Mouse (Mus musculus): ENCODE data around the gene Rasgrp2.

The Rasgrp2 gene

DNA sequence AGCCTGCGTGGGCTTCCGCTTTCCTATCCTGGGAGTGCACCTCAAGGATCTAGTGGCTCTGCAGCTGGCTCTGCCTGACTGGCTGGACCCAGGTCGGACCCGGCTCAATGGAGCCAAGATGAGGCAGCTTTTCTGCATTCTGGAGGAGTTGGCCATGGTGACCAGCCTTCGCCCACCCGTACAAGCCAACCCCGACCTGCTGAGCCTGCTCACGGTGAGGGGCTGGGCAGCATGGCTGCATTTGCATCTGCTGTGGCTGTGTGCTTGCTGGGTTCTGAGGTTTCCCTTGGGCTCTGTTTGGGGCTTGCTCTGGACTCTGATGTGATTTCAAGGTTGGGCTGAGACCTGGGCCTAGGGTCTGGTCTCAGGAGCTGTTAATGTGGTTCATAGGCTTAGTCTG lies 8.0 kb downstream of the Rasgrp2 start:
- 81% methylated on average over 8 of the region's 8 CpGs for WGBS

DNA sequence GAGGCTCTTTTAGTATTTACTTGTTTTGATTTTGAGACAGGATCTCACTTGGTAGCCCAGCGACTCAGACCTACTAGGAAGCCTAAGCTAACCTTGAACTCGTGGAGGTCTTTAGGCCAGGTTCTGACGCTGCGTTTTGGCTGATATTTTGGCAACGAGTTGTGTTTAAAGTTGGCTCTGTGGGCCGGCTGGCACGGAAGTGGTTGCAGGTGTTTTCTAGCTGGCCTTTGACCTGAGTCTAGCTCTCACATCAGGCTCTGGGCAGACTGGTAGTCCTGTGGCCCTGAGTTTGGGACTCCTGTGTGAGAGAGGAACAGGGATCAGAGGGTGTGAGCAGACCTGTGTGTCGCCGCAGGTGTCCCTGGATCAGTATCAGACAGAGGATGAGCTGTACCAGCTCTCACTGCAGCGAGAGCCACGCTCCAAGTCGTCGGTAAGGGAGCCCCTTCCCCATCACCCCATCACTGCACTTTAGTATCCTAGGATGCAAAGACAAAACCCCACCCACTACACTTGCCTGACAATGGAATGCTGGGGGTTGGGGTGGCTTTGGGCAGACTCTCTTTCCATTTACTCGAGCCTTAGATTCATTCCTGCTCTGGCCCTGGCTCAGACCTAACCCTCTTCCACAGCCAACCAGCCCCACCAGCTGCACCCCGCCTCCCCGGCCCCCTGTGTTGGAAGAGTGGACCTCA lies 8.8 kb downstream of the Rasgrp2 start:
- 70% methylated on average over 16 of the region's 16 CpGs for WGBS

DNA sequence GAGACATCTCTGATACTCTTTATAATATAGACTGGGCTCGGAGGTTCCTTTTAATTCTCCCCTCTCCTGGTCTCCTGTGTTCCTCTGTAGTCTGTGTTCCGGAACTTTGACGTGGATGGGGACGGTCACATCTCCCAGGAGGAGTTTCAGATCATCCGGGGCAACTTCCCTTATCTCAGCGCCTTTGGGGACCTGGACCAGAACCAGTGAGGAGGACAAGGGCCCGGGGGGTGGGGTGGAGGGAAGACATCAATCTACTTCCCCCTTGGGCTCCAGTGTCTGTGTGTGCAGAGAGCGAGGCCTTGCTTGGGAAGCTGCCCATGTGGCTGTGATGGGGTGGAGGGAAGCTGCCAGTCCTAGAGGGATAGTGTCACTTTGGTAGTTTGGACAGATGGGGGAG lies 9.6 kb downstream of the Rasgrp2 start:
- WGBS: 81% methylated on average over 8 of the region's 8 CpGs

DNA sequence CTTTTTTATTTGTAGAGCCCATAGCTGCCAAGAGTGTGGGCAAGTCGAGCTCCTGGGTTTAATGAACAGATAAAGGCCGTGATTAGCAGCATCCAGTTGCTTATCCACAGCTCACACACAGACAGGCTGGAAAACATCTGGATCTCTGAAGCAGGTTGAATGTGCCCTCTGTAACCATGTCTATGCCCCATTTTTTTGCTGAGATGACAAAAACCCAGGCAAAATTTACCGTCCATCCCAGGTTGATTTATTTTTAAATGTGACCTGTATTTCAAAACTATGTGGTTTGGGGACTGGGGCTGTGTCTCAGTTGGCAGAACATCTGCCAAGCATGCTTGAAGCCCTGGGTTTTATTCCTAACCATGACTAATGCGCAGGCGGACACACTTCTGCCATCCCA lies 10.0 kb downstream of the Rasgrp2 start:
- WGBS: 75% methylated on average over 5 of the region's 5 CpGs

DNA sequence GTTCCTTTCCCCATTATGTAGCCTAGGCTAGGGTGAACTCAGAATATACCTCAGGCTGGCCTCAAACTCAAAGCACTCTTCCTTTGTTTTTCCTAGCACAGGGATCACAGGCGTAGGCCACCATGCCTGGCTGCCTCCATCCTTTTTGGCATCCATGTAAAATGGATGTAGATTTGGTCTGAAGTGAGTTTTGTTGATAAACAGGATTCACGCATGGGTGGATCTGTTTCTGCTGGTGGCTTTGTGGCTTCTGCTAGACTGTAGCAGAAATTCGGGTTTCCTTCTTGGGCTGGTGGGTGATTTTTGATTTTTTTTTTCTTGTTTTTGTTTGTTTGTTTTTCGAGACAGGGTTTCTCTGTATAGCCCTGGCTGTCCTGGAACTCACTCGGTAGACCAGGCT lies 10.8 kb downstream of the Rasgrp2 start:
- 91% methylated on average over 5 of the region's 5 CpGs for whole genome bisulfite sequencing

DNA sequence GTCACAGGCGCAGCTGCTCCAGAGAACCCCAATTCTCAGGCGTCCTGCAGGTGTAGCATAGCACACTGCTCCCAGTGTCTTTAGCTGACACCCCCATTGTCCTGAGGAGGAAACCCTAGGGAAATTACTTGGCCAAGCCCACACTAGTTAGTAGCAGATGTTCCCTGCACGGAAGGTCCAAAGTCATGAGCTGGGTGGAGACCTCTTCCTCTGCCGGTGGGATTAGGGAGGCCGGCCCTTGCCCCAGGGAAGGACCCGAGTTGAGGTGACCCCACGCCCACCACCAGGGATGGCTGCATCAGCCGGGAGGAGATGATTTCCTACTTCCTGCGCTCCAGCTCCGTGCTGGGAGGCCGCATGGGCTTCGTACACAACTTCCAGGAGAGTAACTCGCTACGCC lies 13.7 kb downstream of the Rasgrp2 start:
- WGBS: 83% methylated on average over 14 of the region's 14 CpGs

DNA sequence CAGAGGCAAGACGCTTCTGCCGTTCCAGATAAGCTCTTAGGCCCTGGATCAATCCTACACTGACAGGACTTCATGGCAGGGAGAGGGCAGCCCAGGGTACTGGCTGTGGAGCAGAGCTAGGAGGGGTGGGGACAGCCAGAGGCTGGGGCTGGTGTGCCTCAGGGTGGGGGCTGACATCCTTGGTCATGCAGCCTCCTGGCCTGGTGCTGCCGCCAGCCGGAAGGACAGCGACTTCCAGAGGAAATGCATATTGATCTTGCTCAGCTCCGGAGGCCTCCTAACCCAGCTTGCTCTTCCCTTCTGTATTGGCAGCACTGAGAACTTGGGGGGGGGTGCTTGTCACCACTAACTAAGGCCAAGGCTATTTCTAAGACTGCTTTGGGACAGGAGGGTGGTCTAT lies 16.3 kb downstream of the Rasgrp2 start:
- 54% methylated on average over 6 of the region's 6 CpGs for WGBS

DNA sequence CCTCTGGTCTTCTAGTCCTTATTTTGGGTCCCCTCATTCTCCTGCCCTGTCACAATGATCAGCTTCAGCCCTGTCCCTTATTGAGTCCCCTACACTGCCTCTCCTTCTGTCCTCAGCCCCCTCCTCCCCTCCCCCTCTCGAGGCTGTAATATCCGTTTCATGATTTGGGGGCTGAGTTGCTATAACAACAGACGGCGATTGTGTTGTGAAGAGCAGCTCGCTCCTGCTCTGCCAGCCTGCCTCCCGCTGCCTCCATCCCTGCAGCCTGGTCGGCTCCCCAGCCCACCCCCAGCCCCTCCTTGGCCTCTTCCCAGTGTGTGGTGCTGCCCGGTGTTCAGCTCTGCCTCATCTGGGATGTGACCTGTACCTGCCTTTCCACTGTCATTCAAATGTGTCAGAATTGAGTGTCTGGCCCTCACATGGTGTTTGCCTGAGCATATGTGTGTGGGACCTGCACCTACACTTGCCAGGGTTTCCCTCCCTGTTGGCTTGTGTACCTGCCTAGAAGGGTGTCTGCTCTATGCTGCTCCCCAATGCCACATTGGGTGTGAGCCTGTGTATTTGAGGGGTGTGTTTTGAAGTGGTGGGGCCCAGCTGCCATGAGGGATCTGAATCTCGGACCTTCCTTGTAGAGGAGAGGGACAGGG lies 17.1 kb downstream of the Rasgrp2 start:
- 22% methylated on average over 9 of the region's 9 CpGs for WGBS

DNA sequence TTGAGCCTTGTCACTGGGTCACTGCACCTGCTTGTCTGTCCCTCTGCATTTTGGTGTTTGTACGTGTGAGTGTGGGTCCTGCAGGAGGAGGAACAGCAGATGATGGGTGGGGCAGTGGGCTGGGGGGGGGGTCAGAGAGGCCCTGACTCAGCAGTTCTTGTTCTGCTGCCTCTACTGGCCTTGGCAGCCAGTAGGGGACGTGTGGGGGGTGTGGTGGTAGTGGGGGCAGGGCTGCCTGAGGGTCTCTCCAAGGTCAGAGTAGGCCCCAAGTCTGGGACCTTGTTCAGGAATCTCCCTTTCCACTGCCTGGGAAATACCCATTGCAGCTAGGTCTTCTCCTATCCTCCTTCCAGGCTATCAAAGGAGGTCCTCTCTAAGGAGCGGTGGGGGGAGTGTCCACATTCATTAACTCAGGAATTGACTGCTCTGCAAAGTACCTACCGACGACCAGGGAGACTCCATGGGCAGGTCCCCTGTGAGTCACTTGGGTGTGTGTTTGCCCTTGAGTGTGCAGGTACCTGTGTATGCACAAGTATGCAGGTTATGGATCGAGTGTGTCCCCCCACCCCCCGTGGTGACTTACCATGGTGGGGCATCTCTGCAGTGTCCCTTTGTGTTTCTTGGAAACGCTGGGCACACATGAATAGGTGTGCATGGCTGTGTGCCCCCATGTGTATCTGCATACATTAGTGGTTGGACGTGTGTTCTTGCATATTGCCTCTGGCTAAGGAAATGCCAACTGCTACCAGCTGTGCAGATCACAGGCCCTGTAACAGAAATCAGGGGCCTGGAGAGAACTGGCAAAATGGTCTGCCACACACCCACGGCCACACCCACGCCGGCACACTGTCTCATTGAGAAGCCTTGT lies 18.0 kb downstream of the Rasgrp2 start:
- WGBS: 59% methylated on average over 12 of the region's 12 CpGs

DNA sequence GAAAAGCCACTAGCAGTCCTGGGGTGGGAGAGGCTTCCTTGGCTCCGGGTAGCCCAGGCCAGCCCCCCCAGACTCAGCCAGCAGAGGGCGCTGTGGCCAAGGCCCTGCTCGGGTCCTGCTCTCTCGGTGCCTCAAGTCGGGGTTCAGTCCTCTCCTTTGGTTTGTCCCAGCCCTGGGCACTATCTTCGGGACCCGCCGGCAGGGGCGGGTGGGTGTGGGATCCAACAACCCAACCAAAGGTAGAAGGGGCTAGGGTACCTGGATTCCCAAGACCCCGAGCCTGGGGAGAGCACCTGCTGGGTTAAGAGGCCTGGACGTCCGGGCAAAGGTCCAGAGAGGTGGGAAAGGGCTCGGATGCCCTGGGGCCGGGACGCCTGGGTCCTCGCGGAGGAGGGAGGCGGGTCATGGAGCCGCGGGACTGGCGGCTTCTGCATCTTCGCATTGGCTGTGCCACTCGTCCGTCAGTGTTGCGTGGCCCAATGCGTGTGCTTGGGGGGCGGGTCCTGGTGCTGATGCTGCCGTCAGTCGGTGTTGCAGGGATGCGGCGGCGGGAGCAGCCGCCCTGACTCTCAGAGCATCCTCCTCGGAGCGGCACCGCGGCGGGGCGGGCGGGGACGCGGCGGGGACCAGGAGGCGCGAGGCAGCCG lies 19.2 kb downstream of the Rasgrp2 start, which contains the start of gene Nrxn2:
Gene Nrxn2 (plus strand): TSS at position 499 of the 647 bp plus-strand sequence.
- under 1% methylated on average over 46 of the region's 46 CpGs for WGBS

DNA sequence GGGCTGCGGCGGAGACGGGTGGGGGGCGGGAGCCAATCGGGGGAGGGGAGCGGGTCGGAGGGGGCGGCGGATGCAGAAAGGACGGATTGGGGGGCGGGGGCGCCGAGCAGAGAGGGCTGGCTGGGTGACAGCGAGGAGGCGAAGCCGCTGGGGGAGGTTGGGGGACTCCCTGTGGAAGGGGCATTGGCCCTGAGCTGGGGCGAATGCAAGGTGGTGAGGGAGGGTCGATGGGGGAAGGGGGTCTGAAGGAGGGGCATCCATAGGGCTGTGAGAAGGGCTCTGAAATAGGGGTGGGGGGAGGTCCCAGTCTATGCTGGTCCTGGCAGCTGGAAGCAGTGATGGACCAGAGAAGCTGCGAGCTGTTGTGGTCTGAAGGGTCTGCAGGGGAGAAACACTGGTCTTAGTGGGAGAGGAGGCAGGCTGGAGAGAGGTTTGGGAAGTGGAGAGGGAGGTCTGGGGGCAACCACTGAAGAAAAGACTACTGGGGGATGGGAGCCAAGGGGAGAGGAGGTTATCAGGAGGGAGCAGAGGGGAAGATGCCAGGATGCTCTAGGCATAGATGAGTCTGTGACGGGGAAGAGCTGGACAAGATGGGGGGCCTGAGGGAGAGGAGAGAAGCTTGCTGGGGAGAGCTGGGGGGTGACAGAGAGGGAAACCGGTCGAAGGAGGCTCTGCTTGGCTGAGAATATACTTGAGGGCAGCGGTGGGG lies 20.0 kb downstream of the Rasgrp2 start:
- 4% methylated on average over 21 of the region's 23 CpGs for WGBS

DNA sequence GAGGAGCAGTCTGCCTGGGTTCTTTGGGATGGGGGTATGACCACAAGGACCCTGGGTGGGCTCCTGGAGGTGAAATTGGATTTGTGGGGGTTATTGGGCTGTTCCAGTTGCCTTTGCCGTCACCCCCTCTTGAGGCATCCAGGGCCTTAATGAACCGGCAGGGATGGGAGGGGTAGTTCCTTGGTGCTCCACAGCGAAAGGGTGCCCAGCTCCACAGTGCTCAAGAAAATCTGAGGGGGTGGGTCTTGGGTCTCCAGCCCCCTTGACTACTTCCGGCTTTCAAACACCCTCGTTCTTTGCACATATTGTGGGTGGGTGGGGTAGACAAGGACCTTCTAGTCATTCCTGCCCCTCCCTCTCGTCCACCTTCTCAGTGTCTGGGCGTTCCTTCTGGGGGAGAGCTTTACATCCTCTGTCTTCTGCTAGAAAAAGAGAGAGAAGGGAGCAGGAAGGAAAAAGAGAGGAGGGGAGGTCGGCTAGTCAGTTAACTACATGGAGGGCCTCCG lies 20.7 kb downstream of the Rasgrp2 start:
- WGBS: 24% methylated on average over 9 of the region's 9 CpGs

DNA sequence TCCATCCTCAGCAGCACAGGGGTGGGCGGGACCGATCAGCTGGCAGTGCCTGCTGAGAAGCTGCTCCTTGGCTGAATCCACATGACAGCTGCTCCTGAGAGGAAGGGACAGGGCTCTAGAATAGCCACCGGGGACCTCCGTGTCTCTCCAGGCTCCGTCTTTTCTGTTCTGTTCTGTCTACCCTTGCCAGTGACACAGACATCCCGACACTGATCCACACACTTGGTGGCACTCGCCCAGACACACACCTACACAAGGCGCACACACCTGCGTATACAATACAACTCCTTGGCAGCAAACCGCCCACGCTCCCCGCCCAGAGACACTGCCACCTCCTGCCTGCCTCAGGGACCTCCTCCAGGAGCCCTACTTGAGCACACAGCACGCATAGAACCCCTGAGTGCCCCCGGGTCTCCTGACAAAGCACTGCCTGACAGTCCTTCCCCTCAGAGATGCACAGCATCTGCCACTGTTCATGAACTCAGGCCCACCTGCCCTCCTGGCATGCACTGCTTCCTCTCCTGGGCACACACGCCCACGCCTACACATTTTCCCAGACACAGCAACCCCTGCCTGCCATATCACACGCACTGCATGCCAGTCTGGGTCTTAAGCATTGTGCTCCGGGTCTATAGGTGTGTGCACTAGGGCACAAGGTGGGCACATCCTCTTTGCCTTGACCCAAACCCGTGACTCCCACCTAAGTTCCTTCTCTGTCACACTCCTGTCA lies 21.5 kb downstream of the Rasgrp2 start:
- 34% methylated on average over 19 of the region's 19 CpGs for WGBS

DNA sequence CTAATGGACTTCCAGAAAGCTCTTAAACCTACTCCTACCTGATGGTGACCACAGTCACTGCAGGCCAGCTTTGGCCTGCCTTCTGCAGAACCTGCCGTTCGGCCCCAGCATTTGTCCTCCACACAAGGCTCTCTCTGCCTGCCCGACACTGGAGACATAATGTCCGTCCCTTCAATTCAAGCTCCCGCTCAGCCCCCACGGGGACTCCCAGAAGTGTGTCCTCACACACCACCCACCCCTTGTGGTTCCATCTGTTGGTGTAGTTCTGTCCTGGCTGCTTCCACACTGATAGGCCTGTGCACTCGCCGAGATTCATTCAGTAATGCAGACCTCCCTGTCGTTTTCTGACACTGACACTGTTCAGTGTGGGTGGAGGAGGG lies 22.1 kb downstream of the Rasgrp2 start:
- 32% methylated on average over 9 of the region's 9 CpGs for WGBS

DNA sequence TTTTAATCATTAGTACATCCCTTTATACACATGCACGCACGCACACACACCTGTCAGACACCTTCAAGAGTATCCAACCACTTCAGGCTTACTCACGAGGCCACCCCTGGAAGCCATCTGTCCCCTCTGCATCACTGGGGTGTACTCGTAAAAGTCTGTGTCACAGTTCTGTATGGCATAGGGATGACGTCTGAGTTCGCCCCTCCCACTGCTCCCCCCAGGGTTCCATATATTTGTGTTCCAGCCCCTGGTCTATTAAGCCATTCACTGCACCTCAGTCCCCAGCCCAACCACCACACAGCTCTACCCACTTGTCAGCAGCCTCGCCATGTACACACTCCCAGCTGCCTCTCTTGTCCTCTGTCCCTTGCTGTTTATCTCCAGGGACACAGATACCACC lies 22.9 kb downstream of the Rasgrp2 start:
- WGBS: 66% methylated on average over 7 of the region's 7 CpGs

DNA sequence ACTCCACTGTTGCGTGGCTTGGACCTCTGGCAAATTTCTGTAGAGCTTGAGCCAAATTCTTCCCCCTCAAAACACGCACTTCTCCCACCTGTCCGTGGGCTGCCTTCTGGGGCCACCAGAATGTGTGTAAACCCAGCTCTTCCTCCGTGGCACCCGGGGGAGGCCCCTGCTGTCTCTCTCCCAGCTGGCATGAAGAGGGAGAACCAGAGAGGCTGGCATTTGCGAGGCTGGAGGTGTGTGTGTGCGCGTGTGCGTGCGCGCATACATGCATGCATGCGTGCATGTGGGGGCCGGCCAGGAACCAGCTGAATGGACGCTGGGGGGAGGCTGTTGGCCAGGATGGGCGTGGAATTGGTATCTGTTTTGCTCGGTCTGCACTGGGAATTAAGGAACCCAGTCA lies 24.1 kb downstream of the Rasgrp2 start:
- 42% methylated on average over 16 of the region's 16 CpGs for WGBS

DNA sequence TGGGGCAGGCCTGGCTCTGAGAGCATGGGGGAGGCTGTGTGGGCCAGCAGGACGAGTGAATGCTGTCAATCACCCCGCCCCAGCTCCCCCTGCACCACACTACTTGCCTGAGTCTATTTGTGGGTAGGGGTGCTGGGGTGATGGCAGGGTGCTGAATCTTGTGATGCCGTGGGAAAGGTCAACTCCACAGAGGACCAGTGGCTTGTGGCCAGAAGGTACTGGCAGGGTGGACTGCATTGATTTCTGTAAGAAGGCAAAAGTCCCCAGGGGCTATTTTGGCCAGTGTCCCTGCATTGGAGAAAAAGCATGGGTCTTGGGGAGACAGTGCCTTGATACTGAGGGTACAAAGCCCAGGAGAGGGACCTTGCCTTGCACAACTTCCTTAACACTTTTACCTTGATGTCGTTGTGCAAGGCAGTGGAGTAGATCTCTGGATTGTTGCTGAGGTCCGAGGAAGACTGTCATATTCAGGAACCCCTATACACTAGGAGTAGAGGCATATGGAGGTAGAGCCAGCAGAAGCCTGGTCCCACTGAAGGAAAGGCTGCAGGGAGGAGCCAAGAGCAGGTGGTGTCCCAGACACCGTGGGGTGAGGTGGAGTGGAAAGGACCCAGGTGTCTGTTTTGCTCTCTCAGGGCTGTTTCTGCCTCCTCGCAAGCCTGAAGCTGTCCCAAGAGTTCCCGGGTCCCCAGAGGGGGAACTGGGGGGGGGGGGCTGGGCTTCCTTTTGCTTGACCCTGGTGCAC lies 25.2 kb downstream of the Rasgrp2 start:
- WGBS: 53% methylated on average over 8 of the region's 8 CpGs

DNA sequence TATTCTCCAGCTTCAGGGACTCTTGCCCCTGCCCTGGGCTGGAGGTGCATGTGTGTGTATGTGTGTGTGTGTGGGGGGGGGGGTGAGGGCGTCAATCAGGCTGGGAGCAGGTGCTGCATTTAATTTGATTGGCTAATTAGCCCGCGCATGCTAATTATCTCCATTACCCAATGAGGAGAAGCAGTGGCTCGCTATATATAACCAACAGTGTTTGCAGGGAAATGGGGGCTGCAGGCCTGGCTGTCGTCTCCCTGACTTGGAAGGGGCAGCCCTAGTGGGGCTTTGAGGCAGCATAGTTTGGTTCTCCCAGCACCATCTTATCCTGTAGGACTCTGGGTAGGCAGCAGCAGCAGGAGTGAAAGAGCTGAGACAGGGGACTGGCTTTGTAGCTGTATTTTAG lies 26.5 kb downstream of the Rasgrp2 start:
- WGBS: 50% methylated on average over 5 of the region's 5 CpGs

DNA sequence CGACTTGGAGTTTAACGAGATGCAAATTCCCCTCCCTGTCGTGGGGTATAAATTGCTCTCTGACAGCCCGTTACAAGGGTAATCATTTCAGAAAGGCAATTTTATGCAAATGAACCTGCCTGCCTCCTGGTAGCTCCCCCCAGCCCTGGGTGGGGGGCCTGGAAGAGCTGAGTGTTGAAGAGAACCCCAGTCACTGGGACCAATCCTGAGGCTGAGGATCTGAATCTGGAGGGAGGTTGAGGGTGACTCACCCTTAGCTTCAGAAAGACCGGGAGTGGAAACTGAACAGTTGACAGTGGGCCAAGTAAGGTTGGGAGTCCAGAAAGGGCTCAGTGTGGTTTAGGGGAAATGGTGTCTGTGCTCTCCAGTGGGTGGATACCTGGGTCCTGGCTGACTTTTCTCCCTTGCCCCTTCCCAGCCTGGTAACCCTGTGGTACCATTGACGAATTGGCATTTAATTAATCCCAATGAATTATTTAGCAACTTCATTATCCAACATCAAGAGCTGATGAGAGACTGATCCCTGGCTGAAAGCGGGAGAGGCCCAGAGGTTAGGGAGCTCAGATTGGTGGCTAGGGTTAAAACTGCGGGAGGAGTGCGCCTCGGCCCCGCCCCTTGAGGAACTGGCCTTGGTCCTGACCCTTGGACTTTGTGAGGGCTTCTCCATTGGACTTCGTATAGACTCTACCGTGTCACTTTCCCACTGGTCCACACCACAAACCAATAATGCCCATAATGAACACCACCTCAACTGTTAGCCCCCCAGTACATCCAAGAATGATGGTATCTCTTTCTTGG lies 27.8 kb downstream of the Rasgrp2 start:
- WGBS: 38% methylated on average over 13 of the region's 13 CpGs
